Mouse (Mus musculus) hindbrain, embryonic 10.5 days (tissue): ENCODE results near the gene Arxes1. TPM values are rescaled to one million over a fixed set of nuclear protein-coding genes. Genes with fewer than 3 reads are reported as not detected.
"Not testable (repeated sequence)": the region's sequence is repeated elsewhere in the genome, so short reads cannot be mapped to it uniquely, and the experiment has no call there.

Experiments
- DNase-seq: peaks from one replicate; pipeline ENCODE4 v3.0.0-alpha.2; 2017; ENCODE audit warnings: low spot score
- H3K27ac ChIP-seq: fragments of 300-500 bp; sonication (generic); 2 replicates; pipeline ENCODE4 v1.5.1; 2016; ENCODE audit warnings: mild to moderate bottlenecking, moderate library complexity
- H3K27me3 ChIP-seq: fragments of 300-500 bp; sonication (generic); 2 replicates; pipeline ENCODE4 v1.6.1; 2016; ENCODE audit warnings: mild to moderate bottlenecking; ENCODE audit not compliant: poor library complexity, insufficient read depth, severe bottlenecking
- H3K36me3 ChIP-seq: fragments of 300-500 bp; sonication (generic); 2 replicates; pipeline ENCODE4 v1.6.1; 2016; ENCODE audit warnings: mild to moderate bottlenecking, moderate library complexity
- H3K4me1 ChIP-seq: fragments of 300-500 bp; sonication (generic); replicated peaks from 2 replicates; pipeline ENCODE4 v1.6.1; 2016; ENCODE audit warnings: mild to moderate bottlenecking
- H3K4me3 ChIP-seq: fragments of 300-500 bp; sonication (generic); 2 replicates; pipeline ENCODE4 v1.5.1; 2016; ENCODE audit warnings: mild to moderate bottlenecking, moderate library complexity
- H3K9me3 ChIP-seq: fragments of 300-500 bp; sonication (generic); 2 replicates; pipeline ENCODE4 v1.6.1; 2016; ENCODE audit warnings: mild to moderate bottlenecking, moderate library complexity
- whole genome bisulfite sequencing: fragments of 180-500 bp; shearing (Covaris S2); methylation state at CpG from one replicate; pipeline ENCODE4 v1.1.7; 2016; 5-methylcytosine and 5-hydroxymethylcytosine counted together
- polyA plus RNA-seq: library from polyadenylated mRNA; unstranded; fragments of >200 nt; fragmentation: Nextera tagmentation; extraction: Ambion mirVana; gene quantifications from 2 replicates; pipeline ENCODE4 v1.2.1, GENCODE M21; 2016

Gene Arxes1
- polyA plus RNA-seq, 1 experiment from 2014 or later, result 33.7 TPM

- Histone ChIP-seq H3K36me3 (peaks cover under 1% of the 10 kb centered on the region; the same call in 1 of the 2 replicates), H3K4me1 (no peaks in the 10 kb centered on the region), H3K9me3 (no peaks in the 10 kb centered on the region), H3K27me3 (peaks cover 6% of the 10 kb centered on the region; the same call in 1 of the 2 replicates), H3K4me3 (no peak overlapping the region), H3K27ac (no peak overlapping the region)
- WGBS, result 87% methylated on average over 1 of the region's 1 CpGs
- DNase-seq, result no peak
Measured at GRCm38 (mm10) chrX:136060698-136061097, 27.5 kb downstream of the Arxes1 start.

GRCm38 (mm10) chrX:136067201-136067991 is 34.2 kb downstream of the Arxes1 start:
- peak; percentile 36 for DNase-seq
- Histone ChIP-seq H3K36me3 (peaks cover 11% of the 10 kb centered on the region; the same call in 1 of the 2 replicates), H3K27ac (peak overlapping the region; percentile 85), H3K4me3 (peak overlapping the region; percentile 59)
- H3K4me1 ChIP-seq, H3K9me3 ChIP-seq, H3K27me3 ChIP-seq: not testable (repeated sequence)
- 24% methylated on average over 12 of the region's 48 CpGs for WGBS

- Histone ChIP-seq H3K36me3 (peaks cover 11% of the 10 kb centered on the region; the same call in 1 of the 2 replicates), H3K4me3 (peak within 1 kb of the TSS; percentile 59), H3K27ac (peak within 1 kb of the TSS; percentile 85)
- not testable (repeated sequence) for H3K27me3 ChIP-seq, H3K9me3 ChIP-seq, H3K4me1 ChIP-seq
- peak; percentile 8 for DNase-seq
- 20% methylated on average over 1 of the region's 32 CpGs for WGBS
Measured at GRCm38 (mm10) chrX:136068020-136068419, 34.9 kb downstream of the Arxes1 start, which contains the start of gene Bex2. Bex2 (minus strand) TSS chrX:136068236.

Other genes with a start within 250 kb of the Arxes1 start
- 46.1 and 51.0 TPM in 2 replicates for gene Bhlhb9, start 235.8 kb upstream of the Arxes1 start, polyA plus RNA-seq
- gene Gprasp2, start 194.3 kb upstream of the Arxes1 start, polyA plus RNA-seq, result 23.9 and 31.5 TPM in 2 replicates
- gene Arxes2, start 39.5 kb upstream of the Arxes1 start, polyA plus RNA-seq, result 89.6 and 92.7 TPM in 2 replicates
- 275 and 315 TPM in 2 replicates for gene Bex2, start 34.9 kb downstream of the Arxes1 start, polyA plus RNA-seq
- gene Nxf3, start 51.9 kb downstream of the Arxes1 start, polyA plus RNA-seq, result not detected in 2 replicates
- 86.0 and 97.4 TPM in 2 replicates for gene Bex4, start 105.6 kb downstream of the Arxes1 start, polyA plus RNA-seq
- 167 and 188 TPM in 2 replicates for gene Tceal8, start 139.0 kb downstream of the Arxes1 start, polyA plus RNA-seq
- gene Tceal5, start 170.5 kb downstream of the Arxes1 start, polyA plus RNA-seq, result 4.3 and 4.4 TPM in 2 replicates
- 0.37 and 1.00 TPM in 2 replicates for gene Tceal7, start 181.4 kb downstream of the Arxes1 start, polyA plus RNA-seq
- gene Bex1, start 182.1 kb downstream of the Arxes1 start, polyA plus RNA-seq, result 127 and 147 TPM in 2 replicates
- gene Tceal9, start 211.7 kb downstream of the Arxes1 start, polyA plus RNA-seq, result 356 and 368 TPM in 2 replicates
- gene Bex3, start 236.9 kb downstream of the Arxes1 start, polyA plus RNA-seq, result 678 and 708 TPM in 2 replicates